Mouse (Mus musculus): ENCODE measurements at regions not wholly inside any gene's neighbourhood (a gene's known extent, or its start where the extent isn't known, plus 50 kb on each side); places are given as distances from the start of the nearest gene placed in this dataset.

- no peak overlapping the region for H3K27ac ChIP-seq (ENCODE audit: low read depth, low read length)
- ATAC-seq (ENCODE audit: low read depth) = no peak
- no peak overlapping the region for H3K4me2 ChIP-seq (ENCODE audit: low read depth, low read length)
- 75% methylated on average over 7 of the region's 7 CpGs for WGBS
- H3K27me3 ChIP-seq (ENCODE audit: control insufficient read depth, insufficient read depth, low read length) = no peaks in the 10 kb centered on the region
- H3K9ac ChIP-seq (replicated peaks; ENCODE audit: low read depth, low read length) = no peak overlapping the region
- no peak overlapping the region for H3K4me3 ChIP-seq (ENCODE audit: low read depth, low read length)
- H3K9me3 ChIP-seq (ENCODE audit: control insufficient read depth, low read length) = no peaks in the 10 kb centered on the region
- H3K36me3 ChIP-seq (ENCODE audit: control insufficient read depth, insufficient read depth, low read length) = no peaks in the 10 kb centered on the region
- no peaks in the 10 kb centered on the region for H3K4me1 ChIP-seq (ENCODE audit: control insufficient read depth, insufficient read depth, low read length)
These were observed 164.9 kb upstream of the Kbtbd8 start for GRCm38 (mm10) chr6:94951971-94952768.

- WGBS = 67% methylated on average over 5 of the region's 5 CpGs
- no peak for ATAC-seq (ENCODE audit: low read depth)
- Histone ChIP-seq H3K4me2 (ENCODE audit: low read depth, low read length) (no peak overlapping the region), H3K27ac (ENCODE audit: low read depth, low read length) (no peak overlapping the region), H3K4me1 (ENCODE audit: control insufficient read depth, insufficient read depth, low read length) (no peaks in the 10 kb centered on the region), H3K4me3 (ENCODE audit: low read depth, low read length) (no peak overlapping the region), H3K36me3 (ENCODE audit: control insufficient read depth, insufficient read depth, low read length) (no peaks in the 10 kb centered on the region), H3K9me3 (ENCODE audit: control insufficient read depth, low read length) (no peaks in the 10 kb centered on the region), H3K27me3 (ENCODE audit: control insufficient read depth, insufficient read depth, low read length) (no peaks in the 10 kb centered on the region), H3K9ac (replicated peaks; ENCODE audit: low read depth, low read length) (no peak overlapping the region)
These were observed 166.1 kb upstream of the Kbtbd8 start for GRCm38 (mm10) chr6:94950944-94951343.

- WGBS = 83% methylated on average over 2 of the region's 2 CpGs
- no peak overlapping the region for H3K4me3 ChIP-seq (ENCODE audit: low read depth, low read length)
- no peak for ATAC-seq (ENCODE audit: low read depth)
These were observed 166.7 kb upstream of the Kbtbd8 start for GRCm38 (mm10) chr6:94950319-94950718.

GRCm38 (mm10) chr6:94946352-94946900 lies 170.6 kb upstream of the Kbtbd8 start:
- Histone ChIP-seq H3K4me3 (ENCODE audit: low read depth, low read length) (no peak overlapping the region), H3K27ac (ENCODE audit: low read depth, low read length) (no peak overlapping the region), H3K36me3 (ENCODE audit: control insufficient read depth, insufficient read depth, low read length) (no peaks in the 10 kb centered on the region), H3K27me3 (ENCODE audit: control insufficient read depth, insufficient read depth, low read length) (no peaks in the 10 kb centered on the region), H3K9me3 (ENCODE audit: control insufficient read depth, low read length) (no peaks in the 10 kb centered on the region), H3K4me1 (ENCODE audit: control insufficient read depth, insufficient read depth, low read length) (no peaks in the 10 kb centered on the region), H3K9ac (replicated peaks; ENCODE audit: low read depth, low read length) (no peak overlapping the region), H3K4me2 (ENCODE audit: low read depth, low read length) (no peak overlapping the region)
- 68% methylated on average over 6 of the region's 6 CpGs for WGBS
- no peak for ATAC-seq (ENCODE audit: low read depth)

More at GRCm38 (mm10) chr6:94950319-94950718, 166.7 kb upstream of the Kbtbd8 start:
- H3K36me3 ChIP-seq (ENCODE audit: control insufficient read depth, insufficient read depth, low read length) = no peaks in the 10 kb centered on the region
- no peaks in the 10 kb centered on the region for H3K4me1 ChIP-seq (ENCODE audit: control insufficient read depth, insufficient read depth, low read length)
- H3K9me3 ChIP-seq (ENCODE audit: control insufficient read depth, low read length) = no peaks in the 10 kb centered on the region
- H3K27me3 ChIP-seq (ENCODE audit: control insufficient read depth, insufficient read depth, low read length) = no peaks in the 10 kb centered on the region
- H3K9ac ChIP-seq (replicated peaks; ENCODE audit: low read depth, low read length) = no peak overlapping the region
- H3K4me2 ChIP-seq (ENCODE audit: low read depth, low read length) = no peak overlapping the region
- no peak overlapping the region for H3K27ac ChIP-seq (ENCODE audit: low read depth, low read length)

- no peaks in the 10 kb centered on the region for H3K36me3 ChIP-seq (ENCODE audit: control insufficient read depth, insufficient read depth, low read length)
- WGBS = 86% methylated on average over 5 of the region's 5 CpGs
- no peaks in the 10 kb centered on the region for H3K4me1 ChIP-seq (ENCODE audit: control insufficient read depth, insufficient read depth, low read length)
- no peaks in the 10 kb centered on the region for H3K9me3 ChIP-seq (ENCODE audit: control insufficient read depth, low read length)
- no peak overlapping the region for H3K4me2 ChIP-seq (ENCODE audit: low read depth, low read length)
- no peak overlapping the region for H3K9ac ChIP-seq (replicated peaks; ENCODE audit: low read depth, low read length)
- H3K27me3 ChIP-seq (ENCODE audit: control insufficient read depth, insufficient read depth, low read length) = no peaks in the 10 kb centered on the region
- H3K27ac ChIP-seq (ENCODE audit: low read depth, low read length) = no peak overlapping the region
- no peak for ATAC-seq (ENCODE audit: low read depth)
- no peak overlapping the region for H3K4me3 ChIP-seq (ENCODE audit: low read depth, low read length)
These were observed 171.3 kb upstream of the Kbtbd8 start for GRCm38 (mm10) chr6:94945715-94946114.

DNA sequence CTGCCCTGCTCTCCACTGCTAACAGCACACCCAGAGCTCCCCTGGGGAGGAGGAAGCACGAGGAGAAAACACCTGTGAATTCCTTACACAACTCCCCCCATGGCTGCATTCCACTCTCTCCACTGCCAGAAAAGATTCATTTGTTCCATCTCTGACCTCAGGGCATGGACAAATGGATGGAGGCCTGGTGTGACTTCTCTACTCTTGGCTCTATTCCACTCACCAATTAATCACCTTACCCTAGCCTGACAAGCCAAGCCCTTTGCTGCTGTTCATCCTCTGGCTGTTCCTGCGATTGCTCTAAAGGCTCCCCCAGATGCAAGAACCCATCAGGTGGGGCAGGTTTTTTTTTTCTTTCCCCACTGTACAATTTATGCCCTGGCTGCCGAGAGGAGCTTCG lies 172.8 kb upstream of the Kbtbd8 start:
- no peak overlapping the region for H3K4me2 ChIP-seq (ENCODE audit: low read depth, low read length)
- no peaks in the 10 kb centered on the region for H3K9me3 ChIP-seq (ENCODE audit: control insufficient read depth, low read length)
- no peak overlapping the region for H3K9ac ChIP-seq (replicated peaks; ENCODE audit: low read depth, low read length)
- H3K4me3 ChIP-seq (ENCODE audit: low read depth, low read length) = no peak overlapping the region
- no peak for ATAC-seq (ENCODE audit: low read depth)
- H3K36me3 ChIP-seq (ENCODE audit: control insufficient read depth, insufficient read depth, low read length) = no peaks in the 10 kb centered on the region
- H3K27me3 ChIP-seq (ENCODE audit: control insufficient read depth, insufficient read depth, low read length) = no peaks in the 10 kb centered on the region
- no peaks in the 10 kb centered on the region for H3K4me1 ChIP-seq (ENCODE audit: control insufficient read depth, insufficient read depth, low read length)
- 43% methylated on average over 4 of the region's 4 CpGs for WGBS
- no peak overlapping the region for H3K27ac ChIP-seq (ENCODE audit: low read depth, low read length)

- H3K36me3 ChIP-seq (ENCODE audit: control insufficient read depth, insufficient read depth, low read length) = no peaks in the 10 kb centered on the region
- no peak overlapping the region for H3K27ac ChIP-seq (ENCODE audit: low read depth, low read length)
- H3K4me1 ChIP-seq (ENCODE audit: control insufficient read depth, insufficient read depth, low read length) = no peaks in the 10 kb centered on the region
- ATAC-seq (ENCODE audit: low read depth) = no peak
- H3K9me3 ChIP-seq (ENCODE audit: control insufficient read depth, low read length) = no peaks in the 10 kb centered on the region
- WGBS = 94% methylated on average over 2 of the region's 2 CpGs
- no peak overlapping the region for H3K4me2 ChIP-seq (ENCODE audit: low read depth, low read length)
- H3K9ac ChIP-seq (replicated peaks; ENCODE audit: low read depth, low read length) = no peak overlapping the region
- H3K4me3 ChIP-seq (ENCODE audit: low read depth, low read length) = no peak overlapping the region
- H3K27me3 ChIP-seq (ENCODE audit: control insufficient read depth, insufficient read depth, low read length) = no peaks in the 10 kb centered on the region
These were observed 178.1 kb upstream of the Kbtbd8 start for GRCm38 (mm10) chr6:94938949-94939348.

- 91% methylated on average over 5 of the region's 5 CpGs for WGBS
- H3K27me3 ChIP-seq (ENCODE audit: control insufficient read depth, insufficient read depth, low read length) = no peaks in the 10 kb centered on the region
- no peak for ATAC-seq (ENCODE audit: low read depth)
These were observed 180.8 kb upstream of the Kbtbd8 start for GRCm38 (mm10) chr6:94936206-94936605.

GRCm38 (mm10) chr6:94935706-94936105 lies 181.3 kb upstream of the Kbtbd8 start:
- no peak overlapping the region for H3K4me2 ChIP-seq (ENCODE audit: low read depth, low read length)
- WGBS = 90% methylated on average over 1 of the region's 1 CpGs
- no peak overlapping the region for H3K27ac ChIP-seq (ENCODE audit: low read depth, low read length)
- H3K9ac ChIP-seq (replicated peaks; ENCODE audit: low read depth, low read length) = no peak overlapping the region
- no peaks in the 10 kb centered on the region for H3K9me3 ChIP-seq (ENCODE audit: control insufficient read depth, low read length)
- no peaks in the 10 kb centered on the region for H3K36me3 ChIP-seq (ENCODE audit: control insufficient read depth, insufficient read depth, low read length)
- H3K4me3 ChIP-seq (ENCODE audit: low read depth, low read length) = no peak overlapping the region
- H3K27me3 ChIP-seq (ENCODE audit: control insufficient read depth, insufficient read depth, low read length) = no peaks in the 10 kb centered on the region
- no peaks in the 10 kb centered on the region for H3K4me1 ChIP-seq (ENCODE audit: control insufficient read depth, insufficient read depth, low read length)
- no peak for ATAC-seq (ENCODE audit: low read depth)

More at GRCm38 (mm10) chr6:94936206-94936605, 180.8 kb upstream of the Kbtbd8 start:
- Histone ChIP-seq H3K4me1 (ENCODE audit: control insufficient read depth, insufficient read depth, low read length) (no peaks in the 10 kb centered on the region), H3K9me3 (ENCODE audit: control insufficient read depth, low read length) (no peaks in the 10 kb centered on the region), H3K36me3 (ENCODE audit: control insufficient read depth, insufficient read depth, low read length) (no peaks in the 10 kb centered on the region), H3K9ac (replicated peaks; ENCODE audit: low read depth, low read length) (no peak overlapping the region), H3K4me2 (ENCODE audit: low read depth, low read length) (no peak overlapping the region), H3K27ac (ENCODE audit: low read depth, low read length) (no peak overlapping the region), H3K4me3 (ENCODE audit: low read depth, low read length) (no peak overlapping the region)

All from neural tube, embryonic 14.5 days (tissue).